Mouse (Mus musculus): ENCODE results near the gene Crybb1. TPM values are rescaled to one million over a fixed set of nuclear protein-coding genes. Genes with fewer than 3 reads are reported as not detected.

Crybb1 gene
- total RNA-seq, 4 experiments from 2014 or later = 0.74 to 7.0 (median 2.6) TPM

GRCm38 (mm10) chr5:112305842-112306241 is 50.2 kb downstream of the Crybb1 start:
- DNase-seq = no peak

- no peak for DNase-seq
Measured at GRCm38 (mm10) chr5:112313222-112313885, 57.7 kb downstream of the Crybb1 start.

- no peak for DNase-seq
Measured at GRCm38 (mm10) chr5:112316468-112316867, 60.9 kb downstream of the Crybb1 start.

GRCm38 (mm10) chr5:112317328-112317727 is 61.7 kb downstream of the Crybb1 start:
- DNase-seq = no peak

Other genes with a start within 250 kb of the Crybb1 start
- 100 to 1,000 TPM in 1 of 4 experiments, 10 to 100 TPM in 3; 42.1 to 126 (median 66.3) TPM for gene Cryba4, start 3.3 kb upstream of the Crybb1 start, total RNA-seq (2022)
- 100 to 1,000 TPM; 143 to 211 (median 173) TPM for gene Tpst2, start 20.9 kb downstream of the Crybb1 start, total RNA-seq (2022)
- gene Tfip11, start 70.5 kb downstream of the Crybb1 start, total RNA-seq (2022) = 10 to 100 TPM; 36.2 to 44.0 (median 38.9) TPM
- gene Srrd, start 87.2 kb downstream of the Crybb1 start, total RNA-seq (2022) = 10 to 100 TPM; 26.0 to 51.5 (median 29.9) TPM
- 10 to 100 TPM; 27.7 to 43.6 (median 31.3) TPM for gene Hps4, start 87.3 kb downstream of the Crybb1 start, total RNA-seq (2022)
- under 1 TPM in 2 of 4 experiments, not detected in 2; 0.17 TPM for gene Gm6583, start 100.2 kb downstream of the Crybb1 start, total RNA-seq (2022)
- 1 to 10 TPM; 2.2 to 6.9 (median 3.5) TPM for gene Asphd2, start 139.1 kb downstream of the Crybb1 start, total RNA-seq (2022)
- not detected for gene Gm6588, start 193.6 kb downstream of the Crybb1 start, total RNA-seq (2022)